Mouse (Mus musculus) C2C12 (cell line): ENCODE data around the gene Rab8b.

Experiments
- CTCF ChIP-seq: IDR thresholded peaks from one replicate; pipeline ENCODE4 v1.5.1; 2011; ENCODE audit not compliant: control insufficient read depth, insufficient read depth, insufficient read length
- FOSL1 ChIP-seq: IDR thresholded peaks from one replicate; pipeline ENCODE4 v1.8.0; 2011; ENCODE audit warnings: mild to moderate bottlenecking, low read length; ENCODE audit not compliant: poor library complexity, insufficient read depth, severe bottlenecking

DNA sequence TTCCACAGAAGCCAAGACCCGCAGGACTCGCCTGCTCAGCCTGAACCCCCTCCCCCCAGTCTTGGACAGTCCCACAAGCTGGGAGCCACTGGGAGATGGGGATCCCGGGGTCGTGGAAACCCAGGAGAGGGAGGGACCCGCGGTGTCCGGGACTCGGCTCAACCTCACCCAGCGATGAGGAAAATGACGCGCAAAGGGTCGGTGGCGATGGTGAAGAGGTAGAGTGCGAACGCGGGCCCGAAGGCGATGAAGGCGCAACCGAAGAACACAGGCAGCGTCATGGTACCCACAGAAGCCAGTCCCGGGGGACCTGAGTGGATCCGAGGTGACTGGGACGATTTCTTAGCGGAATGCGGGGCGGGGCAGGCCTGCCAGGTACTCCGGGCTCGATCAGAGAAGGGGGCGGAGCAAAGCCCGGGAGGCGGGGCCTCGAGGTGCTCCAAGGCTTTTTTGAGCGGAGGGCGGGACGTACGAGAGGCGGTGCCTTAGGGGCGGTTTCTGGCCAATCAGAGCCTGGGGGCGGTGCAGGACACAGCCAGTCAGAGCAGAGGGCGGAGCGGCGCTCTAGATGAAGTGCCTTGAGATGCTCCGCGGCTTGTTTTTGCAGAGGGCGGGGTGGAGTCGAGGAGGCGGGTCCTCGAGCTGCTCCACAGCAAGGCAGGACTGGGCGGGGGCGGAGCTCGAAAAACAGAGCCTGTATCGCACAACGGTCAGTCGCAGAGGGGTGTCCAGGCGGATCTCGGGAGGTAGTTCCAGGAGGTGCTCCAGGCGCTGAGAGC is 85.0 kb downstream of the Rab8b start, which contains the start of gene Aph1c:
- TF ChIP-seq CTCF (no peak), FOSL1 (no peak)
